Mouse (Mus musculus): ENCODE data around the gene Mreg. TPM values are rescaled to one million over a fixed set of nuclear protein-coding genes. Genes with fewer than 3 reads are reported as not detected.
"Not testable (repeated sequence)": the region's sequence is repeated elsewhere in the genome, so short reads cannot be mapped to it uniquely, and the experiment has no call there.

Gene Mreg
- 0.74 TPM for polyA plus RNA-seq (2021)

- H3K27me3 ChIP-seq = no peaks in the 10 kb centered on the region
- in situ Hi-C loops (cut with MboI; ENCODE audit: low pct_unique_long_range_greater_than_20kb) = no loop called here
- DNase-seq (ENCODE audit: low read depth, low spot score) = no peak
- POLR2A ChIA-PET = interaction anchor here (0.7 kb wide), 1 partner anchor 36 kb away, joined by 3 read pairs; no protein-coding TSS in a partner anchor
- peak; percentile 65 for TF ChIP-seq CTCF (IDR thresholded peaks at IDR 0.05)
- CTCF ChIA-PET = no interaction called here
- peak; percentile 85 for ATAC-seq
Observed at GRCm38 (mm10) chr1:72211701-72212699, at the start of gene Mreg. Gene Mreg, minus strand, starts transcription at chr1:72212307.

- in situ Hi-C loops (cut with MboI; ENCODE audit: low pct_unique_long_range_greater_than_20kb) = loop anchor here (5.0 kb wide), 1 partner anchor 51 kb away; the partner anchor contains the start of gene Xrcc5
- ChIA-PET CTCF (interaction anchor here (1.1 to 1.3 kb wide), 3 partner anchors 16 to 30 kb away, joined by 3 read pairs; no protein-coding TSS in a partner anchor), POLR2A (interaction anchor here (1.1 to 4.7 kb wide), 4 partner anchors 9 to 52 kb away, joined by 3 to 20 read pairs (median 4); partner anchors contain the start of genes Pecr and Tmem169)
- no peak for ATAC-seq
- no peak for TF ChIP-seq CTCF (IDR thresholded peaks at IDR 0.05)
- no peaks in the 10 kb centered on the region for H3K27me3 ChIP-seq
- no peak for DNase-seq (ENCODE audit: low read depth, low spot score)
Observed at GRCm38 (mm10) chr1:72256381-72257256, 44.5 kb upstream of the Mreg start.

GRCm38 (mm10) chr1:72255854-72256175, 43.7 kb upstream of the Mreg start:
- POLR2A ChIA-PET = interaction anchor here (1.2 to 4.7 kb wide), 4 partner anchors 10 to 28 kb away, joined by 3 to 20 read pairs (median 6); partner anchors contain the start of genes Pecr and Tmem169
- DNase-seq (ENCODE audit: low read depth, low spot score) = no peak
- CTCF ChIA-PET = no interaction called here

GRCm38 (mm10) chr1:72255062-72255853, 43.2 kb upstream of the Mreg start:
- ChIA-PET POLR2A (interaction anchor here (1.2 to 4.7 kb wide), 4 partner anchors 11 to 29 kb away, joined by 3 to 20 read pairs (median 6); partner anchors contain the start of genes Pecr and Tmem169), CTCF (no interaction called here)
- ATAC-seq = peak; percentile 75
- in situ Hi-C loops (cut with MboI; ENCODE audit: low pct_unique_long_range_greater_than_20kb) = loop anchor here (5.0 kb wide), 1 partner anchor 52 kb away; the partner anchor contains the start of gene Xrcc5
- no peaks in the 10 kb centered on the region for H3K27me3 ChIP-seq
- DNase-seq (ENCODE audit: low read depth, low spot score) = peak; percentile 31
- no peak for TF ChIP-seq CTCF (IDR thresholded peaks at IDR 0.05)

More at GRCm38 (mm10) chr1:72255854-72256175, 43.7 kb upstream of the Mreg start:
- no peak for TF ChIP-seq CTCF (IDR thresholded peaks at IDR 0.05)
- no peaks in the 10 kb centered on the region for H3K27me3 ChIP-seq
- in situ Hi-C loops (cut with MboI; ENCODE audit: low pct_unique_long_range_greater_than_20kb) = loop anchor here (5.0 kb wide), 1 partner anchor 51 kb away; the partner anchor contains the start of gene Xrcc5
- no peak for ATAC-seq

GRCm38 (mm10) chr1:72254545-72255061, 42.5 kb upstream of the Mreg start:
- ChIA-PET POLR2A (interaction anchor here (0.6 to 4.7 kb wide), 3 partner anchors 11 to 346 kb away, joined by 3 to 20 read pairs (median 6); no protein-coding TSS in a partner anchor), CTCF (no interaction called here)
- peak; percentile 80 for ATAC-seq
- TF ChIP-seq CTCF (IDR thresholded peaks at IDR 0.05) = no peak
- in situ Hi-C loops (cut with MboI; ENCODE audit: low pct_unique_long_range_greater_than_20kb) = loop anchor here (5.0 kb wide), 1 partner anchor 53 kb away; the partner anchor contains the start of gene Xrcc5
- DNase-seq (ENCODE audit: low read depth, low spot score) = peak; percentile 27
- H3K27me3 ChIP-seq = no peaks in the 10 kb centered on the region

- no peaks in the 10 kb centered on the region for H3K27me3 ChIP-seq
- DNase-seq (ENCODE audit: low read depth, low spot score) = no peak
- ATAC-seq = no peak
- no peak for TF ChIP-seq CTCF (IDR thresholded peaks at IDR 0.05)
- in situ Hi-C loops (cut with MboI; ENCODE audit: low pct_unique_long_range_greater_than_20kb) = no loop called here
- POLR2A ChIA-PET = interaction anchor here (0.6 to 4.7 kb wide), 4 partner anchors 10 to 996 kb away, joined by 3 to 20 read pairs (median 4); no protein-coding TSS in a partner anchor
- CTCF ChIA-PET = no interaction called here
Observed at GRCm38 (mm10) chr1:72253881-72254491, 41.9 kb upstream of the Mreg start.

GRCm38 (mm10) chr1:72251806-72252205, 39.7 kb upstream of the Mreg start:
- CTCF ChIA-PET = no interaction called here
- in situ Hi-C loops (cut with MboI; ENCODE audit: low pct_unique_long_range_greater_than_20kb) = no loop called here
- DNase-seq (ENCODE audit: low read depth, low spot score) (no peak), ATAC-seq (no peak)
- POLR2A ChIA-PET = no interaction called here
- H3K27me3 ChIP-seq = no peaks in the 10 kb centered on the region
- TF ChIP-seq CTCF (IDR thresholded peaks at IDR 0.05) = no peak

- CTCF ChIA-PET; H3K27me3 ChIP-seq; DNase-seq (ENCODE audit: low read depth, low spot score); ATAC-seq: not testable (repeated sequence)
- POLR2A ChIA-PET = interaction anchor here (0.6 kb wide), 1 partner anchor 36 kb away, joined by 3 read pairs; the partner anchor contains the start of gene Mreg
- in situ Hi-C loops (cut with MboI; ENCODE audit: low pct_unique_long_range_greater_than_20kb) = loop anchor here (10.0 kb wide), 1 partner anchor 587 kb away; no protein-coding TSS in a partner anchor
Observed at GRCm38 (mm10) chr1:72248226-72248737, 36.2 kb upstream of the Mreg start.

All from Patski (cell line).